Mouse (Mus musculus): ENCODE results near the gene Gm45021.
A peak's percentile ranks its signal among the peaks of the same experiment; 100 is the strongest.

The Gm45021 gene

GRCm38 (mm10) chr6:48572572-48573061, 16.8 kb upstream of the Gm45021 start, which contains the start of gene Rarres2:
Gene Rarres2, minus strand, starts transcription at chr6:48572789.
- no peak for DNase-seq (ENCODE audit: low spot score)

DNA sequence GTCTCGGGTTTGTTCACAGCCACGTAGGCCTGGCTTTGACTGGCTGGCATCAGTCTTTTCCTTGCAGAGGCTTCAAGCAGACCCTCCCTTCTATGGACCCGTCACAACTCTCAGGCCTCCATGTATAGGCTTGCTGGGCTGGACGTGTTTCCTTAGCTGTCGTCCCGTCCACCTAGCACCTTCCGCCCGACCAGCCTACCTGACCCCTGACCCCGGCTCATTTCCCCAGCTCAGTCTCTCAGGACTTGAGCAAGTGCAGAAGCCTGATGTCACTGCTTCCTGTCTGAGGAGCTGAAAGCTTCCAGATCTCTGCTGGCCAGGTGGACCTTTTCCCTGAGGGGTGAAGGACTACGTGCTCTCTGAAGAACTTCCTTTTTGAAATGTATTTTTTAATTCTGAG, 16.1 kb upstream of the Gm45021 start:
- DNase-seq (ENCODE audit: low spot score): no peak

DNA sequence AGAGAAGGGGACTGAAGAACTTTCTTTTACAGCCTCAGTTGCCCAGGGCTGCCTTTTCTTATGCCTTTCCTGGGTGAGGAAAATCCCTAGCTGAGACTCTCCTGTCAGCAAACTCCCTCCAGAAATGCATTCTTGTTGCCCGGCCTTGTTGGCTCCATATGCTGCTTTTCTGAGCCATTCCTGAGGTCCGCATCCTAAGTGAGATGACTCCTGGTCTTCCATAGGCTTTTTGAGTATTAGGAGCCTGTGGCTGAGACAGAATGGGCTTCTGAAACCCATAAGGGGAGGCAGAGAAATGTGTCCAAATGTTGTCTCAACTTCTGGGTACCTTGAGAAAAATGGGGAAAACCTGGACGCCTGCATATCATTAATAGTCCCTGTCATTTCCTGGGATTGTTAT, 15.4 kb upstream of the Gm45021 start:
- DNase-seq (ENCODE audit: low spot score): no peak

DNA sequence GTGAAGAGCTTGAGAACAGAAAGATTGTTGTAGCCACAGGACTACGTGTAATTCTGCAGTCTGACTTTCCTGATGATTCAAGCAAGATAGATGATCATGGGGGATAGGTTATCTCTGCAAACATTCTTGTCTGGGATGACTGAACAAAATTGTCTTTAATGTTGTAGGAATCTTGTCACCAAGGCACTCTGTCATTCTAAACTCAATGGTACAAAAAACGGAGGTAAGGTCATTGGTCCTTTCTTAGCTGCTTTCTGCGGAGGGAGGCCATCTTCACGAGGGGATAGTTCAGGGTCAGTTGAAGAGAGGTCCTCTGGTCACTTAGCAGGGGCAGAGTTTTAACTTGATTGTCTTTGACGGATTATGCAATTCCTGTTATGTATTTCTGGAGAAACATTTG, 10.7 kb upstream of the Gm45021 start:
- no peak for DNase-seq (ENCODE audit: low spot score)

DNA sequence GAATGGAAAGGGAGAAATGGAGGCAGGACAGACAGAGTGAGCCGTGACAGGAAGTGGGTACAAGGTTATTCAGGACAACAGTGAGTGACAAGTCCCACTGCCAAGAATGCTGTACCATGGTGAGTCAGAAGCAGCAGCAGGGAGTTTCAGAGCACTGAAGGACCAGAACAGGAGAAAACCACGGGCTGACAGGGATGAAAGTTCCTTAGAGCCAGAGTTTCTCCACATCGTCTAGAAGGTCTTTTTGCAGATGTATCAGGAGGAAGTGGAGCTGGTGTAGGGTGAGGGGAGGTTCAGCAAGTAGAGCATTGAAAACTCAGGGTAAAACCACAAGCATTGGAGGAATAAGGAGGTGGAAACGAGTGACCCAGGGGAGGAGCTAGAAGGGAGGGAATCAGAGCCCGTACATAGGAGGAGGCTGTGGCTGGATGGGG, 10.2 kb upstream of the Gm45021 start:
- DNase-seq (ENCODE audit: low spot score): no peak

DNA sequence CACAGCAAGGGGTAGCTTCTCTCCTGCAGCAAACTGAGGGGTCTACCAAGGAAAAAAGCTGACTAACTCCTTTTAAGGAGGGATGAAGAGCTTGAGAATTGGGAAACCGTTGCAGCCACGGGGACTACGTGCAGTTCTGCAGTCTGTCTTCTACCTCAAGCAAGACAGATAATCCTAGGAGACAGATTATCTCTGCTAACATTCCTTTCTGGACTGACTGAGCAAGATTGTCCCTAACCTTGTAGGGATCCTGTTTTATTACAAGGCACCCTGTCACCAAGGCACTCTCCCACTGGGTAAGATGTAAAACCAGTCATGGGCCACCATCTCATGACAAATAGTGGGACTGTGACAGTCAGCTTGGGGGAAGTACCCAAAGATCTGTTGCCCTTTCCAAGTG, 8.2 kb upstream of the Gm45021 start:
- DNase-seq (ENCODE audit: low spot score): no peak

DNA sequence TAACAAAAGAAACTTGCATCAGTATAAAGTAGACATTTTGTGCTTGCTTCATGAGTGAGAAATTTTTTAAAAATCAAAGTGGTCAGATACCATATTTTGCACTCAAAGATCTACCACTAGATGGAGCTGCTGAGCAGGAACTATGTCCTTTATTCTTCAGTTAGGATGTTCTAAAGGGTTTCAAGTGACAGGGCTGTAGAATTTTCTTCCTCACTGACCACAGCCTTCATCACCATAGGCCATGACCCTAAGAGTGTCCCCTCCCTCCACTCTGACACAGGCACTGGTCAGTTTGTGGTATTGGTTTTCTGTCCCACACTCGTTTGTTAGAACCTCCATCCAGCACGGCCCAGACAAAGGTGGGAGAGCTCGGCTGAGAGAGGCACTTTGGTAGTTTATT, 7.4 kb upstream of the Gm45021 start:
- no peak for DNase-seq (ENCODE audit: low spot score)

DNA sequence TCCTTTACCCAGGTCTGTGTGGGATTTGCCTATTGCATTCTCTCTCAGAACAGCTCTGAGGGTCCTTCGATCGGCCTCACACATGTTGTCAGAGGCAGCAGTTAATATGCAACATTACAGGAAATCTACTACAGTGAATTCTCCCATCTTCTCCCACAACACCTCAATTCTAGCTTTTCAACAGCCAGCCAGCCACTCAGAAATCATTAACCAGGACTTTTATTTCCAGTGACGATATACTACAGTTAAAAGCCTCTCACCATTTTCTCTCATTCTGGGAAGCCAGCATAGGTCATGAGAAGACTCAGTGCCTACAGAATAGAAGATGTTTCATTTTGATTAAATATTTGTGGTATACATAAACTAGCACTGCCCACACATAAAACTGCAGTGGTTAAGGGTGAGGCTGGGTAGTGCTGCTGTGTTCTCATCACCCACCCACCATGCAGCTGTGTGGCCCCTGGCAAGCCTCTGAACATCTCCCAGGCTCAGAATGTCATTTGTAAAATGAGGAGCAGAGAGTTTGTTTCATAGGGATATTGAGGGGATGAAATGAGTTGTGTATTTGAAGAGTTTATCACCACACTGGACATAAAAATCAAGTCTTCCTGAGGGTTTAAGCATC, 1.9 kb downstream of the Gm45021 start:
- no peak for DNase-seq (ENCODE audit: low spot score)

- no peak for DNase-seq (ENCODE audit: low spot score)
Observed at GRCm38 (mm10) chr6:48591871-48592270, 2.5 kb downstream of the Gm45021 start.

- DNase-seq (ENCODE audit: low spot score): peak; percentile 92
Observed at GRCm38 (mm10) chr6:48593158-48594042, 4.0 kb downstream of the Gm45021 start, which contains the start of the genes Repin1 and Gm44965. Gene Repin1, plus strand, starts transcription at chr6:48593883. Gene Gm44965, plus strand, starts transcription at chr6:48593941.

- no peak for DNase-seq (ENCODE audit: low spot score)
Observed at GRCm38 (mm10) chr6:48594043-48594738, 4.8 kb downstream of the Gm45021 start.

GRCm38 (mm10) chr6:48595278-48595677, 5.9 kb downstream of the Gm45021 start:
- DNase-seq (ENCODE audit: low spot score): no peak

GRCm38 (mm10) chr6:48596545-48597232, 7.3 kb downstream of the Gm45021 start:
- DNase-seq (ENCODE audit: low spot score): no peak

- no peak for DNase-seq (ENCODE audit: low spot score)
Observed at GRCm38 (mm10) chr6:48597233-48597625, 7.8 kb downstream of the Gm45021 start.

- no peak for DNase-seq (ENCODE audit: low spot score)
Observed at GRCm38 (mm10) chr6:48600594-48600993, 11.2 kb downstream of the Gm45021 start.

DNA sequence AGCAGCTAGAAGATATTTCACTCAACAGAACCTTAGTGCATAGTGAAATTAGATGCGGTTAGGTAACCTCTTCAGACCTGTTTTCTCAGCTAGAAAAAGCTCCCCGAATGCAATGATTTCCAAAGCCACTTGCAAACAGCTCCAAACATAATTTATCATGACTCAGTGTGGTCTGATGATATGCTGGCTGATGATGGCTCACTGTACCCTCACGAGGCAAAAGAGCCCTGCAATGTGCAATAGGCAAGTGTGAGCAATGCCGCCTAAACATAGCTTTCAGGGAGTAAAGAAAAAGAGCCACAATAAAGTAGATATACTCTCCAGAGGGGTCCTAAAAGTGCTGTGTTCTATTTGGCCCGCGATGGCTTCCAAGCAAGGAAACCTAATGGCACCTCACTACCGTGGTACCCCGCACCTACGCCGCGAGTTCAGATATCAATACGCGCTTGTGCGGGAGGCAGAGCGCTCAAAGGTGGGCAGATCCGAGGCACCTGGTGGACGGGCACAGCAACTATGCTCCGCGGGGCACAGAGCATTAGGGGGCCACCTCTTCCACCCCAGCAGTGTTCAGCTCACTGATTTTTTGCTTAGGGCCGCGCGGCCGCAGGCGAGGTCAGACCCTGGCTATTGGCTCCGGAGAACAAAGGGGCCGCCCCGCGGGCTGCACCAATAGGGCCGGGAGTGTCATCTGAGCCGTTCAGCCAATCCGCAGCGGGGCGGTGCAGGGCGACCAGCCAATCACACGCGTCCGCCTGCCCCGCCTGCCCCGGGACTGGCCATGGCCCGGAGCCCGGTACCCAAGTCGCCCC, 12.1 kb downstream of the Gm45021 start, which contains the start of gene Zfp775:
Gene Zfp775, plus strand, starts transcription at position 793 of the 809 bp plus-strand sequence.
- peak; percentile 89 for DNase-seq (ENCODE audit: low spot score)

GRCm38 (mm10) chr6:48602080-48602741, 12.8 kb downstream of the Gm45021 start:
- DNase-seq (ENCODE audit: low spot score): no peak

GRCm38 (mm10) chr6:48608124-48608523, 18.7 kb downstream of the Gm45021 start:
- no peak for DNase-seq (ENCODE audit: low spot score)

GRCm38 (mm10) chr6:48609512-48609911, 20.1 kb downstream of the Gm45021 start:
- DNase-seq (ENCODE audit: low spot score): no peak

DNA sequence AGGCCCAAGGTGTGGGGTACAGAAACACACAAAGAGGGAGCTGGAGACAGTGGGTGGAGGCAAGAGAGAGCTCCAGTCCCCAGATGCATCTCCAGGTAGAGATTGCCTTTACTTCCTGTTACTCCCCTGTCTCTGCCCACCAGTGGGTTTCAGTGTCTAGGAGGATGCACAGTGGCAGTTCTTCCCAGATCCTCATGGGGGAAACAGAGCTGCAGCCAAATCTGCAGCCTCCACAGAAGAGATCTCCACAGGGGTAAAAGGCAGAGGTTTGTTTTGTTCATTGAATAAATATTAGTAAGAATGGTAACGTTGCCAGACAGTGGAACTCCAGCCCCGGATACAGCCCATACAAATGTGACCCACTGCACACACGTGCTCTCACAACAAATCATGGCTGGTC, 21.2 kb downstream of the Gm45021 start:
- DNase-seq (ENCODE audit: low spot score): no peak
